Mouse (Mus musculus) large intestine, adult 2 months (tissue): ENCODE data around the gene Hyou1. TPM values are rescaled to one million over a fixed set of nuclear protein-coding genes. Genes with fewer than 3 reads are reported as not detected.
"Not testable (repeated sequence)": the region's sequence is repeated elsewhere in the genome, so short reads cannot be mapped to it uniquely, and the experiment has no call there.

ENCODE experiments used
- DNase-seq: peaks from one replicate; pipeline ENCODE4 v3.0.0-alpha.2; 2012; ENCODE audit warnings: low read depth, low spot score
- WGBS: fragments of 180-500 bp; shearing (Covaris S2); methylation state at CpG from one replicate; pipeline ENCODE4 v1.1.7; 2018; 5-methylcytosine and 5-hydroxymethylcytosine counted together
- polyA plus RNA-seq: library from polyadenylated mRNA; depleted of rRNA; stranded (reverse); fragments of >200 nt; gene quantifications from 2 replicates; pipeline ENCODE4 v1.2.3, GENCODE M21; 2012

Gene Hyou1
- polyA plus RNA-seq, 1 experiment = 82.2 TPM

DNA sequence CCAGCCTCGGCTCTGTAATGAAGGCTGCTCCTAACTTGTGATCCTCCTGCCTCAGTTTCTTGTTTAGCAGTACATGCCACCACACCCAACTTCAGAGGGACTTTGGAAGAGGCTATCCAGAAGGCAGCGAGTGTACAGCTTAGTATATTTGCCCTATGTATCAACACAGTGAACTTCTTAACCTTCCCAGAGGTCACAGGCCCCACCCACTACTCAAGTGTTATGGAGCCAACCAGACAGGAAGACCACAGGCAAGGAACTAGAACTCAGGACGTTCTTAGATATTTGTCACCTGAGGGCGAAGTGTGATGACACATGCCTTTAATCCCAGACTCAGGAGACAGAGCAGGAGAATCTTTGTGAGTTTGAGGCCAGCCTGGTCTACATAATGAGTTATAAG is 31.7 kb upstream of the Hyou1 start:
- DNase-seq = no peak
- 74% methylated on average over 4 of the region's 4 CpGs for WGBS

- no peak for DNase-seq
- WGBS = 97% methylated on average over 4 of the region's 4 CpGs
Observed at GRCm38 (mm10) chr9:44348546-44348945, 30.7 kb upstream of the Hyou1 start.

GRCm38 (mm10) chr9:44351396-44351795 is 27.9 kb upstream of the Hyou1 start:
- 93% methylated on average over 4 of the region's 4 CpGs for WGBS

GRCm38 (mm10) chr9:44352337-44352736 is 27.0 kb upstream of the Hyou1 start:
- no peak for DNase-seq
- WGBS = 81% methylated on average over 10 of the region's 10 CpGs

More at GRCm38 (mm10) chr9:44351396-44351795, 27.9 kb upstream of the Hyou1 start:
- DNase-seq = no peak

GRCm38 (mm10) chr9:44353142-44353541 is 26.1 kb upstream of the Hyou1 start:
- 86% methylated on average over 6 of the region's 6 CpGs for WGBS
- no peak for DNase-seq

DNA sequence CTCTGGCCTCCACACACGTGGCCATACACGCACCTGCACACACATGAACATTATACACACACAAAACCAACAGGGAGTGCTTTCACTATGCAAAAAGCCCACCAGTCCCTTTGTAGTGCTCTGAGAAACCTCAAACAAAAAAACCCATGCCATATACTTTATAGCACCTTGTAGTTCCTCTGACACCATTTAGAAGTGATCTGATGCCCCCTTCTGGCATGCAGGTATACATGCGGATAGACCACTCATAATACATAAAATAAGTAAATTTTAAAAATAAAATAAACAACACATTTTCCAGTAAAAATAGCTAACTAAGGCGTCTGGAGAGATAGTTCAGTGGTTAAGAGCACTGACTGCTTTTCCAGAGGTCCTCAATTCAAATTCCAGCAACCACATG is 22.1 kb upstream of the Hyou1 start:
- WGBS = 64% methylated on average over 4 of the region's 4 CpGs
- DNase-seq = no peak

DNA sequence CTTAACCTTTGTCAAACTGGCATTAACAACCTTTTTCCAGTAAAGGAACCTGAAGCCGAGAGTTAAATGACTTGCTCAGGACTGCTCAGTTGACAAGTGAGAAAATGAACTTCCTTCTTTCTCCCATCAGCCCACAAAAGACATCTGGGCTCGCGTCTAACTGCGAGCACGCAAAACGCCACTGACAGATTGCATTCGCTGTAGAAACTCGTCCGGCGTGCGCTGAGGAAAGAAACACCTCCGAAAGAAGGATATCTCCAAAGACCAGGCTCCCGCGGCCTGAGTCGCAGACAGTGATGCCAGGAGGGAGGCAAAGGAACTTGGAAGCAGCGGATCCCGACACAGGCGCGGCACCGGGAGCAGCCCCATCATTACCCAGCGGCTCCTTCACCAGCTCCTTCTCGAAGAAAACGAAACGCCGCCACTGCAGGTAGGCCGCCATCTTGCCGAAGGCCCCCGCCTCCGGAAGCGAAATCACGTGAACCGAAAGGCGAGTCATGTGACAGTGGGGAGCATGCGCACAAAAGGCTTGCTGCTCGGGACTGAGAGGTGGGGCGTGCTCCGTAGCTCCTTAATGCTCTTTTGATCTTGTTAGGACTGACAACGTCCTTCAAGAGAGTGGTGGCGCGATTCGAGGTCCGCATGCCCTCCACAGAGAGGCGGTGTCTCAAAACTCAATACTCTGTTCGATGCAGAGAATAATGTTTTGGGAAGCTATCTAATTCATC is 17.9 kb upstream of the Hyou1 start, which contains the start of gene Vps11:
TSS of gene Vps11 (minus strand) at position 481 of the 728 bp plus-strand sequence.
- DNase-seq = peak; percentile 81
- under 1% methylated on average over 44 of the region's 44 CpGs for WGBS

DNA sequence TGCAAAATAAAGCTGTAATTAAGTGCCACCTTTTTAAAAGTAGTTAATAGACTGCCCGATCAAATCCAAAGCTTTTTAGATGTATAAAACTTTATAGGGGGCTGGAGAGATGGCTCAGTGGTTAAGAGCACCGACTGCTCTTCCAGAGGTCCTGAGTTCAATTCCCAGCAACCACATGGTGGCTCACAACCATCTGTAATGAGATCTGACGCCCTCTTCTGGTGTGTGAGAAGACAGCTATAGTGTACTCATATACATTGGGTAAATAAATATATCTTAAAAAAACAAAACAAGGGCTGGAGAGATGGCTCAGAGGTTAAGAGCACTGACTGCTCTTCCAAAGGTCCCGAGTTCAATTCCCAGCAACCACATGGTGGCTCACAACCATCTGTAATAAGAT is 17.4 kb upstream of the Hyou1 start:
- WGBS = 32% methylated on average over 4 of the region's 4 CpGs
- not testable (repeated sequence) for DNase-seq

DNA sequence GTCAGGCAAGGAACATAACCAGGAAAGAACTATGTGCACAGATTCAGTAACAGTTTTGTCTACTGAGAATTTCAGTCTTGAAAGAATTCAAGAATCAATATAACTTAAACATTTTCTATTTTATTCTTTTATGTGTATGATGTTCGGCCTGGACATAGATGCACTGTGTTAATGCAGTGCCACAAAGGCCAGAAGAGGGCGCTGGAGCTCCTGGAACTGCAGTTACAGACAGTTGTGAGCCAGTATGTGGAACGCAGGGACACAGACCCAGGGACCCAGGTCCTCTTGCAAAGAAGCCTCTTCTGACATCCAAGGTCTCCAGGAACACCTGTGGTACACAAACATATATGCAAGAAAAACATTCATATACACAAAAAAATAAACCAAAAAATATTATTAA is 14.8 kb upstream of the Hyou1 start:
- DNase-seq = no peak
- 67% methylated on average over 3 of the region's 3 CpGs for WGBS

DNA sequence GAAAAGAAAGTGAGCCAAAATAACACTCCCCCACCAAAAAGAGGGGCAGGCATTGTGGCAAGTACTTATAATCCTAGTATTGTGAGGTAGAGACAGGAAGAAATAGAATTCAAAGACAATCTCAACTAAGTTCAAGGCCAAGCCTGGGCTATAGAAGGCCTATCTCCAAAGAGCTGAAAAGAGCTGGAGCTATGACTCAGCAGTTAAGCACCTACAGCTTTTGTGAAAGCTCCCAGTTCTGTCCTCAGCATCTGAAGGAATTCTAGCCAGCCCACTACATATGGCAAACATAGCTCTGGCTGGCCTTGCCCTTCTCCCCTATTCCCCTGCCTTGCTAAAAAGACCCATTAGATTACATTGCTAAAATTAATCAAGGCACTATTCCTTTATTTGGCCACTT is 5.9 kb upstream of the Hyou1 start:
- no peak for DNase-seq

DNA sequence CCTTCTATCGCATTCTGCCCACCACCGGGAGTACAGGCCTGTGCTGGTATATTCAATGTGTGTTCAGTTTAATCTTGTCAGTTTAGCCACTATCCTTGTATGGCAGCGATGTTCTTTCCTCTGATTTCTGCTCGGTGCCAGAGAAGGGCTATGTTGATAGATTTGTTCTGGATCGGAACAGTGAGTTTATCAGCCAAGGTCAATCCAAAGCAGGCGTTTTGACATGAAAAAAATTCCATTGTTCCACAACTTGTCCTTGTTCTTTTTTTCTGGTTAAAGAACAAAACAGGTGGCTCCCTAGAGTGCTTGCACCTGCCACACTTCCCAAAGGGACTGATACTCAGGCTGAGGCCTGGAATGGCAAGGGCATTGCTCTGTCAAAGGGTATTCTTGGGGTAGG is 3.1 kb upstream of the Hyou1 start:
- 89% methylated on average over 6 of the region's 6 CpGs for WGBS
- no peak for DNase-seq

DNA sequence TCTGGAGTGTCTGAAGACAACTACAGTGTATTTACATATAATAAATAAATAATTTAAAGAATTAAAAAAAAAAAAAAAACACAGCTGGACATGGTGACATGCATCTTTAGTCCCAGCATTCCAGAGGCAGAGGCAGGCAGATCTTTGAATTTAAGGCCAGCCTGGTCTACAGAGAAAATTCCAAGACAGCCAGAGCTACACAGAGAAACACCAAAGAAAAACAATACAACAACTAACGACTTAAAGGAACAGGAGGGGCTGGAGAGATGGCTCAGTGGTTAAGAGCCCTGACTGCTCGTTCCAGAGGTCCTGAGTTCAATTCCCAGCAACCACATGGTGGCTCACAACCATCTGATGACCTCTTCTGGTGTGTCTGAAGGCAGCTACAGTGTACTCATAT is 2.0 kb upstream of the Hyou1 start:
- DNase-seq = not testable (repeated sequence)
- 79% methylated on average over 2 of the region's 2 CpGs for WGBS

DNA sequence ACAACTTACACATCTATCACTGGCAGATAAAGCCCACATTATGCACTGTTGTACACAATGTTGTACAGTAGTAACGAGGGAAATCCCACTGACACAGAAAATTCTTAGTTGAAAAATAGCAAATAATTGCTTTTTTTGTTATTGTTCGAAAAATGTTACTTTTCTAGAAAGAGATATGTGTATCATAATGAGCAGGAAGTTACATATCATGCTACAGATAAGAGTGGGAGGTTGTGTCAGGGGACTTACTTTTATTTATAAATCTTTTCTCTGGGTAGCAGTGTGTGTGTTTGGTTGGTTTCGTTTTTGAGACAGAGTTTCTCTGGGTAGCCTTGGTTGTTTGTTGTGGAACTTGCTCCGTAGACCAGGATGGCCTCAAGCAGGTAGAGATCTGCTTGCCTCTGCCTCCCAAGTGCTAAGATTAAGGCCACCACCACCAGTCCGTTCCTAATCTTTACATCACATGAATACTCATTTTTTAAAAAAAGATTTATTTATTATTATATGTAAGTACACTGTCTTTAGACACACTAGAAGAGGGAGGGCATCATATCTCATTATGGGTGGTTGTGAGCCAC is 1.0 kb upstream of the Hyou1 start:
- no peak for DNase-seq
- WGBS = 72% methylated on average over 5 of the region's 5 CpGs

GRCm38 (mm10) chr9:44379862-44380261 is 572 bp downstream of the Hyou1 start:
- DNase-seq = no peak
- WGBS = 3% methylated on average over 15 of the region's 15 CpGs

DNA sequence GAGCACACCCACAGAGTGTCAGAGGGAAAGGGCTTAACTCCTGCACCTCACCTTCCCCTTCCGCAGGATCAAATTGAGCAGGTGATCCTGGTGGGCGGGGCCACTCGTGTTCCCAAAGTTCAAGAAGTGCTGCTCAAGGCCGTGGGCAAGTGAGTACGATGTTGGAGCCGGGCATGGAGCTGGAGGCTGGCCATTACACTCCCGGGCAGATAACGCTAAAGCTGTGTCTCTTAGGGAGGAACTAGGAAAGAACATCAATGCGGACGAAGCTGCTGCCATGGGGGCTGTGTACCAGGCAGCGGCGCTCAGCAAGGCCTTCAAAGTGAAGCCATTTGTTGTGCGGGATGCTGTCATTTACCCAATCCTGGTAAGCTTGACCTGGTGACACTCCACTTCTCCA is 5.3 kb downstream of the Hyou1 start:
- WGBS = 85% methylated on average over 13 of the region's 13 CpGs
- no peak for DNase-seq

DNA sequence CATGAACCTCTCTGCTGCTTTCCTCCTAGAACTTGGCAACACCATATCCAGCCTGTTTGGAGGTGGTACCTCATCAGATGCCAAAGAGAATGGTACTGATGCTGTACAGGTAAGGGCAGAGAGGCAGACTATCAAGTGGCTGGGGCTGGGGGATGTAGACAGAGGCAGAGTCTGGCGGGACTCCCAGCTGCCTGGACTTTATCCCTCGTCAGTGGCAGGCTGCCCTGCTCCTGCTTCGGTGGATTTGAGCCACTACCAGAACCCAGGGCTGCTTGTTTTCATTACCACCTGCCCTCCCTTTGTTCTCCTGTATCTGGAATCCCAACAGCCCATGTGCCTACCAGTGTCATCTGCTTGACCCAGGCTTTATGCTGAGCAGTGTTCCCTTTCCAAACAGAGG is 7.9 kb downstream of the Hyou1 start:
- WGBS = 51% methylated on average over 3 of the region's 3 CpGs
- no peak for DNase-seq

GRCm38 (mm10) chr9:44389273-44389672 is 10.0 kb downstream of the Hyou1 start:
- no peak for DNase-seq
- 54% methylated on average over 8 of the region's 8 CpGs for WGBS

DNA sequence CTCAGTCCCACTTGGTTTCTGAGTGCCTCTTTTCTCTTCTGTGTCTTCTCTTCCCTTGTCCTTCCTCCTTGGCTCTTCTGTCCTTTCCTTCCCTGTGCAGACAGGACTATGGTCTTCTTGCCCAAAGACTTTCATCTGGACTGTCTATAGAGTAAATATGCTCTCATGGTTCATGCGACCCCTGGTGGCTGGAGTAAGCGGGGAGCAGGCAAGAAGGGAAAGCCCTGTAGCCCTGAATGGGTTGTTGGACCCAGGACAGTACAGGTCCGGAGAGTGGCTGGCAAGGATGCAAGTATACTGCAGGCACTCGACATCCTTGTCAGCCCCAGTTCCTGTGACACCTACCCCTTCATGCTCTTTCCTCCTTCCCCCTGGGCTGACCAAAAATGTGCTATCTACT is 12.2 kb downstream of the Hyou1 start:
- DNase-seq = peak; percentile 53
- 18% methylated on average over 4 of the region's 4 CpGs for WGBS

DNA sequence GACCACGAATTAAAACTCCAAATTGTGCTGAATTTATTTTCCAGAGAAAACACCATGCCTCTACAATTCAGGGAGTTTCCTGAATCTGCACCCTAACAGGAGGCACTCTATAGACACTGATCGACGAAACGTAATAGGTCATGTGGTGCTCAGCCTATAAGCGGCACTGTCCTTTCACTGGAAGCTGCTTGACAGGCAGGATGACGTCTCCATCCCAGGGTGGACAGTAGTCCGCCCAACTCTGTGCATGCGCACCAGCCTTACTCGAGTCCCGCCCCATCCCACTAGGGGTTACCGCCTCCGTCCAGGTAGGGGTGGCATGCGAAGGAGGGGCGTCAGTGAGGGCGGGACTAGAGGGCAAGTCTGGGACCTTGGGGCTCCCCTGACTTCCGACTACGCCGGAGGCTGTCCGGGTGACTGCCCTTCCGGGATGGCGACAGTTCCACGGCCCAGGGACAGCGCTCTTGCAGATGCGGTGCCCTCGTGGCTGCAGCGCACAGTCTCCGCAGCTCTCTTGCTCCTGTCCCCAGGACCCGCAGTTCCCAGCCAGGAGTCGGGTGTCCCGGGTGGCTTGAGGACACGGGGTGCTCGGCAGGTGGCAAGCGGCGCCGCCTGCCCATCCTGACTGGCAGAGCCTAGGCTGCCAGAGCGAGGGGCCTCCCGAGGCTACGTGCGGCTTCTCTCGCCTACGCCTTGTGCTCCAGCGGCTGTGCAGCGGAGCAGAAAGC is 17.6 kb downstream of the Hyou1 start, which contains the start of gene Slc37a4:
TSS of gene Slc37a4 (plus strand) at position 169 of the 728 bp plus-strand sequence.
- DNase-seq = peak; percentile 99

GRCm38 (mm10) chr9:44398087-44398486 is 18.8 kb downstream of the Hyou1 start:
- 11% methylated on average over 4 of the region's 4 CpGs for WGBS
- peak; percentile 48 for DNase-seq

More for the DNA sequence above, 17.6 kb downstream of the Hyou1 start, which contains the start of gene Slc37a4:
- under 1% methylated on average over 43 of the region's 43 CpGs for WGBS

GRCm38 (mm10) chr9:44398551-44398950 is 19.3 kb downstream of the Hyou1 start:
- WGBS = 36% methylated on average over 9 of the region's 9 CpGs
- DNase-seq = no peak
